ENCODE assay signal across 9 mouse cellular contexts in genomic region chr6:21214673-21215490, GRCm38 (mm10). TPM values are rescaled to one million over a fixed set of nuclear protein-coding genes. Genes with fewer than 3 reads are reported as not detected.
DNase-seq lines count a peak whose midpoint lies in the region; ATAC-seq lines count a peak whose summit lies in the region.
"Had no signal": no experiment of that assay in that cellular context is flagged by ENCODE, and none has a peak within 500 bp of the region (broad histone marks: within the 10 kb centered on the region; RNA-seq: fewer than 3 reads in every experiment).

No protein-coding gene starts in this region.

- no peak overlapping the region for H3K27ac ChIP-seq in lung, embryonic 16.5 days (ENCODE audit: low read length)
- no peak overlapping the region for H3K27ac ChIP-seq in kidney, embryonic 16.5 days (ENCODE audit: low read length)
- peak overlapping the region; percentile 59 for H3K27ac ChIP-seq in limb, embryonic 15.5 days

- no peaks in the 10 kb centered on the region for H3K9me3 ChIP-seq in lung, embryonic 16.5 days (ENCODE audit: control insufficient read depth, low read length)
- no peaks in the 10 kb centered on the region for H3K9me3 ChIP-seq in kidney, embryonic 16.5 days (ENCODE audit: low read length)
- no peaks in the 10 kb centered on the region for H3K9me3 ChIP-seq in limb, embryonic 15.5 days

- H3K9ac ChIP-seq in lung, embryonic 16.5 days (ENCODE audit: low read length), result peak overlapping the region; percentile 64
- H3K9ac ChIP-seq in kidney, embryonic 16.5 days (replicated peaks; ENCODE audit: low read length), result peak overlapping the region; percentile 65
- peak overlapping the region; percentile 45 for H3K9ac ChIP-seq in limb, embryonic 15.5 days

- peaks cover 29% of the 10 kb centered on the region for H3K27me3 ChIP-seq in lung, embryonic 16.5 days (ENCODE audit: control insufficient read depth, insufficient read depth, low read depth, low read length)
- peaks cover 14% of the 10 kb centered on the region; the same call in 1 of the 2 replicates for H3K27me3 ChIP-seq in kidney, embryonic 16.5 days (ENCODE audit: insufficient read depth, low read length)
- H3K27me3 ChIP-seq in limb, embryonic 15.5 days, result peaks cover 14% of the 10 kb centered on the region; the same call in 1 of the 2 replicates
- H3K27me3 ChIP-seq: CH12.LX had no signal

- no peak for DNase-seq in lung, adult 18-20 months
- peak; percentile 57 for DNase-seq in embryo, embryonic 11 days
- peak; percentile 58 for DNase-seq in heart, adult 8-10 months (ENCODE audit: low spot score)
- DNase-seq in ovary, postnatal 36 days (ENCODE audit: low spot score), result peak; percentile 47

- WGBS in lung, embryonic 16.5 days, result under 1% methylated on average over 70 of the region's 83 CpGs
- WGBS in kidney, embryonic 16.5 days, result under 1% methylated on average over 68 of the region's 83 CpGs
- 1% methylated on average over 81 of the region's 83 CpGs for WGBS in limb, embryonic 15.5 days

- peak; percentile 56 for ATAC-seq in lung, embryonic 16.5 days (ENCODE audit: low read depth)
- peak; percentile 75 for ATAC-seq in kidney, embryonic 16.5 days (ENCODE audit: low FRiP score, low TSS enrichment)
- ATAC-seq in limb, embryonic 15.5 days (ENCODE audit: insufficient number of reproducible peaks, low FRiP score, low TSS enrichment, low read depth), result peak; percentile 52; the same call in 1 of the 2 replicates
- ATAC-seq in megakaryocyte-erythroid progenitor cell, adult 5-6 weeks (replicated peaks; ENCODE audit: low FRiP score, low TSS enrichment, poor library complexity, severe bottlenecking), result no peak

- H3K4me2 ChIP-seq in lung, embryonic 16.5 days (ENCODE audit: low read depth, low read length), result peak overlapping the region; percentile 99
- peak overlapping the region; percentile 99 for H3K4me2 ChIP-seq in kidney, embryonic 16.5 days (replicated peaks; ENCODE audit: low read depth, low read length)
- peak overlapping the region; percentile 97 for H3K4me2 ChIP-seq in limb, embryonic 15.5 days

- no peaks in the 10 kb centered on the region for H3K36me3 ChIP-seq in lung, embryonic 16.5 days (ENCODE audit: control insufficient read depth, insufficient read depth, low read length)
- no peaks in the 10 kb centered on the region for H3K36me3 ChIP-seq in kidney, embryonic 16.5 days (ENCODE audit: insufficient read depth, low read length)
- H3K36me3 ChIP-seq in limb, embryonic 15.5 days, result no peaks in the 10 kb centered on the region

- peaks cover 5% of the 10 kb centered on the region; the same call in 1 of the 2 replicates for H3K4me1 ChIP-seq in lung, embryonic 16.5 days (replicated peaks; ENCODE audit: control insufficient read depth, insufficient read depth, low read length)
- H3K4me1 ChIP-seq in kidney, embryonic 16.5 days (ENCODE audit: insufficient read depth, low read length), result peaks cover 5% of the 10 kb centered on the region; the same call in 1 of the 2 replicates
- H3K4me1 ChIP-seq in limb, embryonic 15.5 days, result peaks cover 4% of the 10 kb centered on the region; the same call in 1 of the 2 replicates

- H3K4me3 ChIP-seq in lung, embryonic 16.5 days (ENCODE audit: low read length), result peak overlapping the region; percentile 68
- peak overlapping the region; percentile 72 for H3K4me3 ChIP-seq in kidney, embryonic 16.5 days (ENCODE audit: low read length)
- H3K4me3 ChIP-seq in limb, embryonic 15.5 days, result peak overlapping the region; percentile 67

RNA-seq across cellular contexts. Expression of gene Kcnd2, which starts 0.4 kb away (rescaled TPM):
- polyA plus RNA-seq in lung, embryonic 16.5 days (2015; fragmentation: Nextera tagmentation; extraction: Ambion mirVana), result 0.14 TPM in 2 replicates
- 10 to 100 TPM; 13.6 to 16.7 (median 14.6) TPM for total RNA-seq in heart, adult 8-10 months (2022)
- 1.6 and 2.0 TPM in 2 replicates for polyA plus RNA-seq in kidney, embryonic 16.5 days (2015; fragmentation: Nextera tagmentation; extraction: Ambion mirVana)
- 3.0 and 3.8 TPM in 2 replicates for polyA plus RNA-seq in limb, embryonic 15.5 days (2015; fragmentation: Nextera tagmentation; extraction: Ambion mirVana)
- not detected in 2 replicates for total RNA-seq in megakaryocyte-erythroid progenitor cell, adult 5-6 weeks (2014; fragmentation: Nextera tagmentation)
- not detected in 2 replicates for total RNA-seq in megakaryocyte-erythroid progenitor cell, adult 5-6 weeks (2017)
- total RNA-seq: CH12.LX had no signal

Comparison
In these comparisons a context has a peak if more than half of its experiments do, and no peak if none do; other contexts are left out.
1. DNase-seq: peak in embryo, embryonic 11 days (single experiment), heart, adult 8-10 months (single experiment) and ovary, postnatal 36 days (single experiment); none in lung, adult 18-20 months (0 of 2).
2. Peak in every context shown above with its lines, with median percentiles within 50 percentile points of each other: H3K4me2 ChIP-seq, H3K4me3 ChIP-seq and H3K9ac ChIP-seq.